Mouse (Mus musculus) left cerebral cortex, postnatal 4 days (tissue): ENCODE results near the gene Tgfbr3. TPM values are rescaled to one million over a fixed set of nuclear protein-coding genes. Genes with fewer than 3 reads are reported as not detected.

ENCODE experiments used
- DNase-seq: peaks from one replicate; pipeline ENCODE4 v3.0.0-alpha.2; 2022
- intact Hi-C: fragments of 180-260 bp; cut with DNase I; formaldehyde crosslinking; loops from one replicate; pipeline ENCODE4 v1.15.1; 2025
- total RNA-seq, 2 experiments: library from RNA; stranded (reverse); gene quantifications; 2 replicates each; pipeline ENCODE4 v1.2.3; 2021

The Tgfbr3 gene
- total RNA-seq, 2 experiments from 2014 or later: 6.7 to 8.7 TPM

DNA sequence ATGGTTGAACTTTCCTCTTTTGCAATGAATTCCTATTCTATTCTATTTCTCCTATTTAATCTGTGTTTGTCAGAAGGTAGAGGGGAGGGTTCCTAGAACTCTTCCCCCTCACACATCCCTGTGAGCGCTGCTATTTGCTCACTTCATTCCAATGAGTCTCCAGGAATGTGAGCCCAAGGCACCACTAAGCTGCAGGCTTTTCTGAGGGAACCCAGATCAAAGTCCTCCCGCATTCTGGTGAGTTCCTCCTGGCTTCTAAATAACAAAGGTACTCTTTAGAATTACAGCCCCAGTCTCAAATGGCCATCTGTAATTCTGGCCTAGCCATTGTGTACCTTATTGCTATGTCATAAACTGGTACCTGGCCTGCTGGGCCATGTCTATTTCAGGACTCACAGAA, 72.3 kb downstream of the Tgfbr3 start:
- no peak for DNase-seq
- intact Hi-C loops: no loop called here

DNA sequence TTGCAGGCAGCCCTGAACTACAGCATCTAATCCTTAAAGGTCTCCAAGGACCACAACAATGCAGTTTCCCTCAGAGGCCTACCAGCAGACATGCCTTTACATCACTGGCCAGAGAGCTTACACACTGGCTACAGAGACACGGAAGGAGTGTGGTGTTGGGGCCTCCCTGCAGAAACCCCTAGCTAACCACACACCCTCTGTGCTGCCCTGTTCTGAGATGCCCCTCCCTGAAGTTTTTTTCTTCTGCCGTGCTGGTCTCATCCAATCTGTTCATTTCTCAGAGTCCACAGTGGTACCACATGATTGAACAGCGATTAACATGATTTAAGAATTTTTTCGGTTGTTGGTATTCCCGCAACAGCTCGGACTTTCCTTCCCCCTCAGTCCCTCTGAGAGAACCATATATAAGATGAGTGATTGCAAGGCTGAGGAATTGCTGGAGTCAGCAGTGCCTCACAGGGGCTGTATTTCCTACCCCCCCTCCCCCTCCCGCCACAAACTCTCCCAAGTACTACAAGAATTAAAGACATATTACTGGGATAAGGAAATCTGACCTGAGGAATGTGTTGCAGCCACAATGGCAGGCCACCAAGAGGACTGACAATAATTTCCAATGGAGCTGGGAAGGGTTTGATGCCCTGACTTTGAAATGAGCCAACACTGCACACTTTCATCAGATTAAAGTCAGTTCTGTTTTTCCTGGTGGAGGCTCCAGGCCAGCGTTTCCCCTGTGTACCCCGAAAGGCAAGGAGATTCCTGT, 75.9 kb downstream of the Tgfbr3 start:
- DNase-seq: no peak
- intact Hi-C loops: no loop called here

DNA sequence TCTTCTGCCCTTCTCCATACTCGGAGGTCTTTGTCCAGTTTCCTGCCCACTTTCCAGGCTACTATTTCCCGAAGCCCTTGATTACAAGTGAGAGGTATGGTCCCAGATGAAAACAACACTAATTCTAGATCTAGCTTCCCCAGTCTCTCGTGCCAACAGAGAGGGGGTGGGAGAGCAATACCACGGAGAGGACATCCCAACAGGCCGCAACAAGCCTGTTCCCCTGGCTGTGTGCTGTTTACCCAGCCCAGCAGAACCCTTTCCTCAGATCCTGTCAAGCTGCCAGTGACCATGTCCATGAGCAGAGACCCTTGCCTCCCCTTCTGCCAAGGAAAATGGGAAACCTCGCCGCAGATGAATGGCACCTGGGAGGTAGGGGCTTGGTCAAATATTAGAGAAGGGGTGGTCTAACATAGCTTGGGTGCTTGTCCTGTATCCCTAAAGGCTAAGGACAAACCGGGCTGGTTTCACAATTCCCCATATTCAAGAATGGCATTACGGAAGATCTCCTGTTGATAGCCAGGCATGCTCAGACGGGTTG, 77.5 kb downstream of the Tgfbr3 start:
- intact Hi-C loops: no loop called here
- no peak for DNase-seq

DNA sequence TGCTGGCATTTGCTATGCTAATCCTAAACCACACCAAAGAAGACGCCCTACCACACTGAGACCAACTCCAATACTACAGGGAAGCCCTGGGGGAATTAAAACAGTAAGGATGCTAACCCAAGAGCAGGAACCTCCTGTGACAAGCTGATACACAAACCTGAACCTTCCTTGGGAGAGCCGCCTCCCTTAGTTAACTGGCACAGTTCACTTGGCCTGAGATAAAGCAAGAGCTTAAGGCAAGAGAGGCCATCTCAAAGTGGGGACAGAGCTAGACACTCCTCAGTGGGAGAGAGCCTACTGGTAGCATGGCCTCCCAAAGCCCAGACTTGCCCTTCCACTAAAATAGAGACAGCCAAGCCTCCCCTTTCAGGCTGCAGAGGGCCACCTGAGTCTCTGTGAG, 79.4 kb downstream of the Tgfbr3 start:
- intact Hi-C loops: no loop called here
- DNase-seq: no peak

DNA sequence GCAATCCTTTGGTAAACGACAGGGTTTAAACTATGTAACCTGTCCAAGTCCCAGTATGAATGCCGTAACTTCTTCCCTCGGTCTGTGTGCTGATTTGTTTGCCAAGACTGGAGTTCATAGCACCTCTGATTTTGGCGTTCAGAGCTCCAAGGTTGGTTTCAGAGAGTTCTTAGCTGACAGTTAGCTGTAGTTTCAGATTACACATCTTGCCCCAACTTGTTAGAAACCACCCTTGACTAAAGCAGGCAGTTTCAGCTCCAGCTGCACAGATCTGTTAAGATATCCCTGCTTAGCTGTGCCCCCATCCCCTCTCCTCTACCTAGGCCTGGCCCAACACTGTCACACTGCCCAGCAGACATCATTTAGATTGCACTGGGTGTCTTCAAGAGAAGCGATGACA, 81.5 kb downstream of the Tgfbr3 start:
- DNase-seq: no peak
- intact Hi-C loops: no loop called here

DNA sequence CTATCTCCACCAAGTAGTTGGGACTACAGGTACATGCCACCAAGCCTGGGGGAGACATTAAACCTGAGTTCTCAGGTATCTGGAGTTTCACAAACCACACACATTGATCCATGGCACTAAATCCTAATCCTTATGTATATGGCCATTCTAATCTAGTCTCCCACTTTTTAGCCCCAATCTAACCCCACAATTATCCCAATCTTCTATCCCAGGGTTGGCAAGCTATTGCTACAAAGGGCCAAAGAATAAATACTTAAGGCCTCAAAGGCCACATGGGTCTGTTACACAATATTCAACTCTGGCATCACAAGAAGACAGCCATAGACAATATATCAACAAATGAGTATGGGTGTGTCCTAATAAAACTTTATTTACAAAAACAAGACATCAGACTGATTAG, 85.1 kb downstream of the Tgfbr3 start:
- intact Hi-C loops: no loop called here
- DNase-seq: no peak

DNA sequence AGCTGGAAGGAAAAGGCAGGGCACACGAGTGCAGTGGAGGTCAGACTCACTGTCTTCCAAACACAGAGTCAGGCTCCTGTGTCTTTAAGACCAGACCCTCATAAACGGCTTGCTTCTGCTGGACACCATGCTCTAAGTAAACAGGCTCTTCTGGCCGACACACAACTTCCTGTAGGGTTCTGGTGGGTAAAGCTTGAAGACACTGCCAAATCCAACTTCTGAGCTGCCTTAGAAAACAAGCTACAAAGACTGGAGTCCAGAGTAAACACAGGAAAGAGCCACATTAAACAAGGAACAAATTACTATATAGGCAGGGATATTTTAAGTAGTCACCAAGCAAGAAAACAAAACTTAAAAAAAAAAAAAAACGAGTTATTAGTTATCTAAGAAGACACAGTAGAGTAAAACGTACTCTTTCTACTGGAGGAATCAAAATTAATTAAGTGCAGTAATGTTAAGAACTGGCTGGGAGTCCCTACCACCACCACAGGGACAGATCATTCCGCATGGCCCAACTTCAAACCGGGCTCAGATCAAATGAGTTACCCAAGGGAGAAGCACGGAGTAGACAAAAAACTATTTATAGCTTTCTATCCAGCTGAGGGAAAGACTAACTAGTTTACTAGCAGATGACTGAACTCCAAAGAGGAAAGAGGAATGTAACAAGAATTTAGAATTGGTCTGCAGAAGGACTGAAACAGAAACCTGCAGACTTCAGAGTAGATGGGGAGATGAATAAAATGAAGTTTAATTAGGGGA, 86.4 kb downstream of the Tgfbr3 start:
- intact Hi-C loops: no loop called here
- DNase-seq: no peak

DNA sequence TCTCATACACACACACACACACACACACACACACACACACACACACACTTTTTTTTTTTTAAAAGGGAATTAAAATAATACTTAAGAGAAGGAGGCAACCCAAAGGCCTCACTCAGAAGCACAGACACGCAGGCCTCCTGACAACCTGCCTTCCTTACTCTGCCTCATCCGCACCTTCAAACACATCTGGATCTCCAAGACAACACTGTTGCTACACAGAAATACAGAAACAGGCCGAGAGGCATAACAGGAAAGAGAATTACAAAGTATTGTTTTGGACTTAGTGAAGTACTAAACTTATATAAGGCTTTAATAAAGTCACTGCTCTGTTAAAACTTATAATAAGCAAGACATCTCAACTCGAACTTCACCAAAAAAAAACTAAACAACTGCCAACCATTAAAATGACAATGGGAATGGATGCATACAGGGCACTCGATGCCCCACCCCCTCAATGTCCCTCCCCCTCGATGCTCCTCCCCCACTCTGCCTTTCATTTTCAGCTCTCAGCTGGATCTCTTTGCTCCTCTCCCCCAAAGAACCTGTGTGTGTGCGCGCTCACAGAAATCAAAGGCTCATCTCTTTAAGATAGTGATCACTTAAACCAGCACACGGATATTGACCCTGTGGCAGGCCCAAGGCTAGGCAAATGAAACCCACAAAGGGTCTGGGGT, 87.8 kb downstream of the Tgfbr3 start:
- intact Hi-C loops: no loop called here
- no peak for DNase-seq

DNA sequence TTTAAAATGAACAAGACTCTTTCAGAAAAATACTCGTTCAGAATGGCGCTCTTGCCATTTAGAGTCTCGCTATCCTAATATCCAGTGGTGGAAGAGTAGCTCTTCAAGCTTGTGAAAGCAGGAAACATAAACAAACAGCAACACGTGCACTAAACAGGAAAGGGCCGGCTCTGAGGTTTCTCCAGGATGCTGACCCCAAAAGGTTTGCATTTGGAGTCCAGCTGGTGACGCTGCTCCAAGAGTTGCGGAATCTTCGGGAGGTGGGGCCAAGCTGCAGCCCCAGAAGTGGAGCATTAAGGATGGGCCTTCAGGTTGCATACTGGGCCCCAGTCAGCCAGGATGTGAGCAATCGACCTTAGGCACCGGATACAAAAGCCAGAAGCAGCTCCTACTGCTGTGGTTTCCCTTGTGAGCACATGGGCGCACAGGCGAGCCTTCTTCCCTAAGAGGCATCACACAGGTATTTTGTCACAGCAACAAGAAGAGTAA, 88.5 kb downstream of the Tgfbr3 start:
- DNase-seq: no peak

DNA sequence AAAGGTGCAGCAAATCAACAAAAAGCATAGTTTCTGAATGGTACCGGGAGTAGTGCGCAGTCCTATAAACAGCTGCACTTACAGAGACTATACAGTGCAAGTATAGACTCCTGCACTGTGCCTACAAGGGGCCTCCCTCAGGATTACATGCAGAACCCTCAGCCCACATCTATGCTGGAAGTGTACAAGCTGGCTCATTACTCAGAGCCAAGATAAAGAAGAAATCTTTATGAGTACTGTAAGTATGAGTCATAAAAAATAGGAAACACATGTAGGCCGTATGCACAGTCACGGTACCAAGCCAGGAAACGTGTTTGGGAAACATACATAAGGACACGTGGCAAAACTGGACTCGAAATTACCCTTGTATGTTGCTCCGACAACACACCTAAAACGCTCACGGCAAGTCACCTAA, 89.2 kb downstream of the Tgfbr3 start:
- intact Hi-C loops: no loop called here
- DNase-seq: no peak

More for the DNA sequence above, 88.5 kb downstream of the Tgfbr3 start:
- intact Hi-C loops: no loop called here

DNA sequence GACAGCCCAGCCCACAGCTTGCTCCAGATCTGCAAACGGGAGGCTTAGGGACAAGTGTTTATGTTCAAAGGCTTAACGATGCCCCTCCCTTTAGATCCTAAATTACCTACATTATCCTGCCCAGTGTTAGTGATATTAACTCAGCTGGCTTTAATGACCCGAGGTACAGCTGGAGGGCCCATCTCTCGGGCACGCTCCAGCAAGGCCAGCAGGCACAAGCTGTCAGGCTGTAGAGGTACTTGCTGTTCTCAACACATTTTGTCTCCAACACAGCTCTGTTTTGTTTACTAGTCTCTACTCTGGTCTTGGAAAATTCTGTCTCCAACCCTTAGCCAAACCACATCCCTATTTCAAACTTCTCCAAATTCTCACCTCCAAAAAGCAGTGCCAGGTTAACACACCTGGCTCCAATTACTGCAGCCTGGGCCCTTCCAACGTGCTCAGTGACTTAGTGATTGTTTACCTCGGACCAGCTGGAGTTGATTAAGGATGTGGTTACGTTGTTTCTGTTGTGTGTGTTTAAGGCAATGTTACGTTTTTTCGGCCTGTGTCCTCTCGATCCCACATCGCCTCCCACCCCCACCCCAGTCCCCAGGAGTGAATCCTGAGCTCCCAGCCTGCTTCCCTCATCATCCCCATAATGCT, 93.6 kb downstream of the Tgfbr3 start:
- intact Hi-C loops: no loop called here
- no peak for DNase-seq

DNA sequence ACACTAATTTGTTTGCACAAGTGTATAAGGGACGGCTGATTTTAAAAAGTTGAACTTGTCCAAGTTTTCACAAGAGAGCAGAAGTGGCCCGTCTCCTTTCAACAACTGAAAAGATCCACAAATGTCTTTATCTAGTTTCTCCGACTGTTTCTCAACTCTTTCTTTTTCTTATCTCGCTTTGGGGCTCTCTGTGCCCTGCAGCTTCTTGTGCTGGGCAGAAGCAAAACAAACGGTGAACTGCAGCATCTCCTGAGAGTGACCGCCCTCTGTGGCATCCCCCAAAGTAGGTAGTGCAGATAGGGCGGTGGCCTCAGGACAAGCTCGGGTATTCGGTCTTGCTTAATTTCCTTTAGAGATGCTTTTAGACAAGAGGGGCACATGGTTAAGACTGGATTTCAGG, 96.3 kb downstream of the Tgfbr3 start:
- no peak for DNase-seq
- intact Hi-C loops: no loop called here

DNA sequence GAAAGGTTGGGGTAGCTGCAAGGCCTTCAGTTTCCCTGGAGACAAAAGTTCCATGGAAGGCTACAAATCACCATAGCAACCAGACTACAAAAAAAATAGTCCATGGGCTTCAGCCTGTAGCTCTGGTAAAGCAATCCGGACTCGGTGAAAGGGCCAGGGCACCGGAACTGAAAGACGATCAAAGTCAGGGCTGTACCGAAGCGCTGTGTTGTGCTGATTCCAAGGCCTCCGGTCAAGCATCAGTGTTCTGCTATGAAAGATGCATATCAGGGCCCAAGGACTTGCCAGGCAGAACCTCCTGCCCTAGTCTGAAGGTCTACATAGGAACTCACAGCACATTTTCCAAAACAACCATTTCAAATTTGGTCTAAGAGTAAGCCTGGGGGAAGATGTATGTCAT, 97.1 kb downstream of the Tgfbr3 start:
- DNase-seq: no peak
- intact Hi-C loops: no loop called here

DNA sequence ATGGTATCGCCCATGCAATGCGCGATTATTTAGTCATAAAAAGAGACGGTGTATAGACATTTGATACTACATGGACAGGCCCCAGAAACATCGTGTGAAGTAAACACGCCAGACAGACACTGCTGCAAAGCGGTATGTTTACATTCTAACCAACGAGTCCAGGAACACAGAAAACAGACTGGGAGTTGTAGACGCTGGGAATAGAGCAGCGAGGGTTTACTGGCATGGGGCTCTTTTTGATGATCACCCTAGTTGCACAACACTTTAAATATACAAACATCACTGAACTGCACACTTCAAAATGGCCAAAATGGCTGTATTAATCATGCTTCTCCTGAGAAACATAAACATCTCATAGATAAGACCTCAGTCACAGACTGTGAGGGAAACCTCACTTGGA, 100.9 kb downstream of the Tgfbr3 start:
- DNase-seq: no peak
- intact Hi-C loops: no loop called here

DNA sequence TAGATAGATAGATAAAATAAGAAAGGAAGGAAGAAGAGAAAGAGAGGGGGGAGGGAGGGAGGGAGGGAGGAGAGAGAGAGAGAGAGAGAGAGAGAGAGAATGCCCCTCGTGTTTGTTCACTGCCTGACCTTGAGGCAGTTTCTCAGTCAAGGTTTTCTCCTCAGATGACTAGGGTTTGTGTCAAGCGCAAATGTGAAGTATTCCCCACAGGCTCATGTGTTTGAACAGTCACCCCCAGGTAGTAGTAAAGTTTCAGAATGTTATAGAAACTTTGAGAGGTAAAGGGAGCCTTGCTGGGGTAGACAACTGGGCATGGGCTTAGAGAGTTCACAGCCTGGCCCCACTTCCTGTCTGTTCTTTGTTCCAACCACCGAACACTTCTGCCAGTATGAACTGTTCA, 103.2 kb downstream of the Tgfbr3 start:
- DNase-seq: no peak
- intact Hi-C loops: no loop called here

DNA sequence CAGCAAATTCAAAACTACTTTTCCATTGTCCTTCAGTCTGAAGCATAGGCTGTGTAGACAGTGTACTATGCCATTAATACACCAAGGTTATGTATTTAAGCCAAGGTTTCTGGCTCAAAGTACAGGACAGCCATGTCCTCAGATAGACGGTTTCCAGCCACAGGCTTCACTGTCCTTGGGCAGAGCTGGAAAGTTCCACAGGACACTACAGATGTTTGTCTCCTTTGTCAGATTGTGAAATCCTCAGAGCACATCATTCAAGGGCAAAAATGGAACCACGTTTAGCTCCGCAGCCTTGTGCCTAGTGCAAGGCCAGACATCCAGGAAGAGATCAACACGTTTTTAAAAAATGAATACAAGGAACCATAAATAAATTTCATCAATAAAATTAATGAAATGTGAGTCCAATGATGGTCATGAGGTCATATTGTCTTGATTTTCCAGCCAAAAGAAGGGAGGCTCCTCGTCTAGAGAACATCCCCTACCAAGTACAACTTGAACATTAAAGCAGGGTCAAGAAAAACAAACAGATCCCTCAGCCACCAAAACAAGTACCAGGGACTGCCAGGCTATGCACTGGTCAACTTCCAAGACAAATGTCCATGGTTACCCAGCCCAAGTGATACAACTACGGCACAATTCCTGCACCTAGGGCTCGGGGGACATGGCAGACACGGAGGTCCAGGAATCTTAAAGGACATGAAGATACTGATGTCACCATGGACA, 105.1 kb downstream of the Tgfbr3 start:
- intact Hi-C loops: no loop called here
- DNase-seq: no peak

DNA sequence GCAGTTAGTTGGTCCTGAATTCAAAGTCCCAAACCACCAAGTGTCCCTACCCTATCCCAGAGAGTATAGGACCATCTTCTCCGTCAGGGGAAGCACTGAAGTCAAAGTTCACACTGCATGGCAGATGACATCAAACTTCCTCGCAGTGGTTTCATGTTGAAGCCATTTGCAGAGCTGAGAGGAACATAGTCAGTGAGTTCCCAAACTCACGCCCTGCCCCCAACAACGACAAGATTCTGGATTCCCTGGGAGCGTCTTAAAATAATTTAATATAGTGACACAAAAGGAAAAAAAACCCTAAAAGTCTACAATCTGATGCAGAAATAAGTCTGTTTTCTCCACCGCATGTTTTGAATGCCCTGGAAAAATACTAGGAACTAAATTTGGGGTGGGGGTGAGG, 105.9 kb downstream of the Tgfbr3 start:
- no peak for DNase-seq
- intact Hi-C loops: no loop called here

DNA sequence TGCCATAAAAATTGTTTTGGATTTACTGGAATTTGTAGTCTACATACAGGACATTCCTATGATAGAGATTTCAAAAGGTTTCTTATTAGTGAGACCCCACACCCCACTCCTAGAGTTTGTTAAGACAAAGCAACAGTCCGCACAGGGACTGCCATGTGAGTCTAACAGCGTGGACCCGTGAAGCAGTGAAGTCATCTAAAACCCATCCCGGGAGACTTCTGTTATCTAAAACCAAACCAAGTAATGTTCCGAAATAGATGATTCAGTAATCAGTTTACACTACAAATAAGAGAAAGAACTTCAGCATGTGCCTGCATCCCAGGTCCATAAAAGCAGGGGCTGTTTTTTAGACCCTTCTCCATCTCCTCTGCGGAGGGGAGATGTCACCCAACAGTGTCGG, 106.7 kb downstream of the Tgfbr3 start:
- intact Hi-C loops: no loop called here
- DNase-seq: no peak

DNA sequence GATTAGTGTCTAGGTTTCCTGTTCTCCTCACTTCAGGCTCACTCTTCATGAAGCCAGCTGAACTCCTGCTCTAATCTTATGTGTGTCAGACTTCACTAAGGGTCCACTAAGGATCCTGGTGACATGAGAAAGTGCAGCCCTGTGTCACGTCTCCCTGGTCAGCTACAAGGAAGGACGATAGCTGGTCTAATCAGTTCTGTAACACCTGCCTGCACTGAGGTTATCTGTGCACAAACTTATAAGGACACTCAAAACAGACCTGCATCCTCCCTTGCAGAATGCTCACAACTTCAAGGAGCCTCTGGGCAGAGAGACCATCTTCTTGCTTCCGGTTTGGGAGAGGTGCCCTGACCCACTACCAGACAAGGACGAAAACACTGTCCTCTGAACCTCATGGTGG, 107.6 kb downstream of the Tgfbr3 start:
- intact Hi-C loops: no loop called here
- DNase-seq: no peak

DNA sequence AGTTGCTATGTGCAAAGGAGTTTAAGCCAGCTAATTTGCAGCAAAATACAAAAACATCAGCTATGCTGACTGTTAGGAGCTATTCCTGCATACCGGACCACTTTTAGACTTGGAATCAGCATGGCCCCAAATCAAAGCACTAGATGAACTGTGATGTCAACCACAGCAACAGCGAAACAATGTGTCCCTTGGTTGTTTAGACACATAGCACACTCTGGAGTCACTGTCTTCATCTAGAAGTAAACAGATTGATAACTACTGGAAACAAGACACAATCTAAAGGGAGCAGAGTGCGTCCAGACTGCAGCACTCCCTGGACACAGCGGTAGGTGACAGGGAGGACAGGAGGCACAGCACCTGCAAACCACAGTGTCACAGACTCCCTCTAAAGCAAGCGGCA, 110.2 kb downstream of the Tgfbr3 start:
- intact Hi-C loops: no loop called here
- DNase-seq: no peak
